20 mouse cellular contexts compared by ENCODE assay signal in the genomic region with DNA sequence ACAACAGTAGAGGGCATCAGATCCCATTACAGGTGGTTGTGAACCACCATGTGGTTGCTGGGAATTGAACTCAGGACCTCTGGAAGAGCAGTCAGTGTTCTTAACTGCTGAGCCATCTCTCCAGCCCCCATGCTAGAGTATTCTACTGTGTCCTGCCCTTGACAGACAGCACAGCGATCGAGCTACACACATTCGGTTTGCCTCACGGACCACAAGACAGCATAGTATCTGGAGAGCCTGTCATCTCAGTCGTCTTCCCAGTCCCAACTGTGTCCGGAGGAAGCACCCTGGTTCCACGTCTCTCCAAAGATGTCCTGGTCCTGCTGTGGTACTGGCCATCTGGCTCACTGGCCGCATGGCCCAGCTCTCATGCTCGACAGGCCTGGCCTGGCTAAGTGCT. TPM values are rescaled to one million over a fixed set of nuclear protein-coding genes. Genes with fewer than 3 reads are reported as not detected.
DNase-seq lines count a peak whose midpoint lies in the region; TF ChIP-seq lines count a peak whose summit lies in the region.
"Had no signal": no experiment of that assay in that cellular context is flagged by ENCODE, and none has a peak within 500 bp of the region (broad histone marks: within the 10 kb centered on the region; RNA-seq: fewer than 3 reads in every experiment).

No protein-coding gene starts in this region.

- no peak for TF ChIP-seq EP300 in ES-Bruce4 (IDR thresholded peaks at IDR 0.05; ENCODE audit: insufficient read depth, low read depth, low read length)

- TF ChIP-seq CTCF in ES-Bruce4 (IDR thresholded peaks at IDR 0.05; ENCODE audit: low read depth, low read length): no peak
- no peak for TF ChIP-seq CTCF in cerebellum, adult 2 months (IDR thresholded peaks at IDR 0.05; ENCODE audit: borderline replicate concordance, insufficient read depth, low read depth, low read length)

- H3K9me3 ChIP-seq in ES-Bruce4 (replicated peaks; ENCODE audit: control insufficient read depth, insufficient read depth, low read length, poor library complexity, severe bottlenecking) (no peaks in the 10 kb centered on the region), ES-E14 (ENCODE audit: control insufficient read depth, insufficient read depth, low read depth, low read length) (no peaks in the 10 kb centered on the region)
- H3K9me3 ChIP-seq: embryonic facial prominence, embryonic 13.5 days; embryonic facial prominence, embryonic 15.5 days; forebrain, embryonic 10.5 days; forebrain, embryonic 12.5 days had no signal

- peaks cover 23% of the 10 kb centered on the region for H3K4me1 ChIP-seq in ES-Bruce4 (ENCODE audit: control insufficient read depth, insufficient read depth, low read length)
- H3K4me1 ChIP-seq in ES-E14 (ENCODE audit: control insufficient read depth in 2 of 2, insufficient read depth in 2 of 2, low read length in 2 of 2, poor library complexity in 1 of 2): peaks cover 16 to 30% of the 10 kb centered on the region in 2 experiments
- H3K4me1 ChIP-seq in cerebellum, adult 2 months (ENCODE audit: control insufficient read depth, insufficient read depth, low read length): peaks cover 14% of the 10 kb centered on the region

- 47% methylated on average over 9 of the region's 9 CpGs for WGBS in cerebellum, adult 2 months

- H3K4me3 ChIP-seq in ES-Bruce4 (ENCODE audit: low read depth, low read length): no peak overlapping the region
- H3K4me3 ChIP-seq in ES-E14 (ENCODE audit: insufficient read depth in 1 of 2, low read depth in 1 of 2, low read length in 2 of 2, poor library complexity in 1 of 2, severe bottlenecking in 1 of 2): no peak overlapping the region
- H3K4me3 ChIP-seq in cerebellum, adult 2 months (replicated peaks; ENCODE audit: insufficient read depth, low read depth, low read length): no peak overlapping the region
- H3K4me3 ChIP-seq: embryonic facial prominence, embryonic 13.5 days; embryonic facial prominence, embryonic 15.5 days; erythroblast, embryonic 14.5 days; forebrain, embryonic 10.5 days; forebrain, embryonic 12.5 days had no signal

- no peak for DNase-seq in ES-E14 (ENCODE audit: low read depth, low spot score)
- DNase-seq in ZHBTc4 (ENCODE audit: low read depth, low spot score): peak; percentile 67
- DNase-seq in cerebellum, adult 2 months: no peak
- no peak for DNase-seq in urinary bladder, postnatal 36 days (ENCODE audit: low spot score in 2 of 2)
- DNase-seq in cerebellum, adult 8-10 months: no peak
- DNase-seq: adrenal gland, adult 2 months; adrenal gland, postnatal 10 days; adrenal gland, postnatal 25 days; cerebellum, adult 11 months; cerebellum, adult 18-20 months; cerebellum, adult 9-11 months; cerebellum, postnatal 36 days; embryo, embryonic 11 days had no signal

- no peaks in the 10 kb centered on the region for H3K27me3 ChIP-seq in ES-Bruce4 (ENCODE audit: control insufficient read depth, insufficient read depth, low read length, poor library complexity, severe bottlenecking)
- H3K27me3 ChIP-seq in cerebellum, adult 2 months (ENCODE audit: control insufficient read depth, insufficient read depth, low read length): no peaks in the 10 kb centered on the region
- H3K27me3 ChIP-seq: embryonic facial prominence, embryonic 13.5 days; embryonic facial prominence, embryonic 15.5 days; forebrain, embryonic 12.5 days had no signal

- in situ Hi-C loops in ES-E14 (cut with MboI; ENCODE audit: low sequenced_read_pairs in 2 of 2, unreplicated experiment in 2 of 2): no loop called here

- H3K9ac ChIP-seq in ES-Bruce4 (ENCODE audit: low read depth, poor library complexity, severe bottlenecking) (no peak overlapping the region), ES-E14 (ENCODE audit: insufficient read depth, low read depth, low read length, poor library complexity, severe bottlenecking) (no peak overlapping the region; the same call in 1 of the 2 replicates)
- H3K9ac ChIP-seq: embryonic facial prominence, embryonic 13.5 days; embryonic facial prominence, embryonic 15.5 days; forebrain, embryonic 12.5 days had no signal

- H3K36me3 ChIP-seq in ES-Bruce4 (ENCODE audit: control insufficient read depth, insufficient read depth, low read length, poor library complexity, severe bottlenecking): peaks cover 8% of the 10 kb centered on the region
- peaks cover 12% of the 10 kb centered on the region; the same call in 1 of the 2 replicates for H3K36me3 ChIP-seq in ES-E14 (ENCODE audit: control insufficient read depth, insufficient read depth, low read length, poor library complexity, severe bottlenecking)

- TF ChIP-seq POLR2A in ES-Bruce4 (IDR thresholded peaks at IDR 0.05; ENCODE audit: insufficient read depth, low read length): no peak
- TF ChIP-seq POLR2A in cerebellum, adult 2 months (IDR thresholded peaks at IDR 0.05; ENCODE audit: borderline replicate concordance, insufficient read depth, low read length): no peak

- peak overlapping the region; percentile 84 for H3K27ac ChIP-seq in ES-Bruce4 (ENCODE audit: insufficient read depth, low read length)
- peak overlapping the region; percentile 82 for H3K27ac ChIP-seq in ES-E14 (ENCODE audit: insufficient read depth, low read depth, low read length, poor library complexity, severe bottlenecking)
- H3K27ac ChIP-seq in cerebellum, adult 2 months (ENCODE audit: insufficient read depth, low read length): no peak overlapping the region
- H3K27ac ChIP-seq: embryonic facial prominence, embryonic 13.5 days; embryonic facial prominence, embryonic 15.5 days; forebrain, embryonic 10.5 days; forebrain, embryonic 12.5 days had no signal

TF ChIP-seq in ES-E14, 5 proteins besides CTCF, POLR2A, EP300 and RAD21:
- no peak for TF ChIP-seq HCFC1 (IDR thresholded peaks at IDR 0.05; ENCODE audit: borderline replicate concordance, insufficient read depth, low read length)
- no peak for TF ChIP-seq MAFK (IDR thresholded peaks at IDR 0.05; ENCODE audit: insufficient read depth, low read depth, low read length)
- no peak for TF ChIP-seq CHD2 (IDR thresholded peaks at IDR 0.05; ENCODE audit: low read depth, low read length)
- TF ChIP-seq ZNF384 (IDR thresholded peaks at IDR 0.05; ENCODE audit: low read depth, low read length): no peak
- TF ChIP-seq ZC3H11A (IDR thresholded peaks at IDR 0.05; ENCODE audit: borderline replicate concordance, low read depth, low read length): no peak
TF ChIP-seq in ES-E14: peak in this region for 0.

RNA-seq across cellular contexts. Expression of a gene that starts 21.5 kb away (rescaled TPM):
- 59.8 and 64.6 TPM in 2 replicates for polyA plus RNA-seq in ES-Bruce4 (2011; ENCODE audit: insufficient read depth, insufficient read length, low read depth, missing spikeins)
- total RNA-seq in ES-E14 (2012; rRNA removed): 52.9 and 72.6 TPM in 2 replicates
- 129 and 146 TPM in 2 replicates for polyA plus RNA-seq in cerebellum, adult 2 months (2012; rRNA removed)
- total RNA-seq: common myeloid progenitor, adult 5-6 weeks had no signal
